Mouse (Mus musculus) kidney, postnatal 0 days (tissue): ENCODE data around the gene Surf6. TPM values are rescaled to one million over a fixed set of nuclear protein-coding genes. Genes with fewer than 3 reads are reported as not detected.

Source experiments
- ATAC-seq: fragments of 200-750 bp; cut with Nextera tagmentation; replicated peaks from 2 replicates; pipeline ENCODE4 v1.8.0; 2017; ENCODE audit warnings: low read depth, moderate number of reproducible peaks, moderate TSS enrichment, moderate library complexity; ENCODE audit not compliant: low FRiP score
- DNase-seq: peaks from one replicate; pipeline ENCODE4 v3.0.0-alpha.2; 2016; ENCODE audit warnings: low spot score
- H3K27ac ChIP-seq: fragments of 300-500 bp; sonication (generic); 2 replicates; pipeline ENCODE4 v1.5.1; 2014; ENCODE audit warnings: mild to moderate bottlenecking
- H3K27me3 ChIP-seq: fragments of 300-500 bp; sonication (generic); 2 replicates; pipeline ENCODE4 v1.6.1; 2014; ENCODE audit warnings: low read length, mixed read lengths; ENCODE audit not compliant: insufficient read depth
- H3K36me3 ChIP-seq: fragments of 300-500 bp; sonication (generic); 2 replicates; pipeline ENCODE4 v1.6.1; 2014; ENCODE audit warnings: low read length, mixed read lengths; ENCODE audit not compliant: insufficient read depth
- H3K4me1 ChIP-seq: fragments of 300-500 bp; sonication (generic); replicated peaks from 2 replicates; pipeline ENCODE4 v1.6.1; 2014; ENCODE audit warnings: antibody characterized with exemption, low read length, mixed read lengths; ENCODE audit not compliant: insufficient read depth
- H3K4me2 ChIP-seq: fragments of 300-500 bp; sonication (generic); 2 replicates; pipeline ENCODE4 v1.6.1; 2014; ENCODE audit warnings: mild to moderate bottlenecking, low read length, moderate library complexity, mixed read lengths
- H3K4me3 ChIP-seq: fragments of 300-500 bp; sonication (generic); replicated peaks from 2 replicates; pipeline ENCODE4 v1.5.1; 2014; ENCODE audit warnings: low read depth, low read length
- H3K9ac ChIP-seq: fragments of 300-500 bp; sonication (generic); 2 replicates; pipeline ENCODE4 v1.6.1; 2014; ENCODE audit warnings: low read depth, low read length
- H3K9me3 ChIP-seq: fragments of 300-500 bp; sonication (generic); replicated peaks from 2 replicates; pipeline ENCODE4 v1.6.1; 2016; ENCODE audit warnings: low read length, inconsistent platforms, mixed read lengths
- CTCF ChIP-seq: IDR thresholded peaks from 2 replicates; pipeline ENCODE4 v1.5.1; 2016; ENCODE audit warnings: antibody characterized with exemption, low read depth, mild to moderate bottlenecking, moderate library complexity
- WGBS: fragments of 180-500 bp; shearing (Covaris S2); extraction: QIAGEN DNeasy Blood & Tissue Kit; methylation state at CpG from one replicate; pipeline ENCODE4 v1.1.7; 2014; 5-methylcytosine and 5-hydroxymethylcytosine counted together
- polyA plus RNA-seq: library from polyadenylated mRNA; unstranded; fragments of >200 nt; fragmentation: Nextera tagmentation; extraction: Ambion mirVana; gene quantifications from 2 replicates; pipeline ENCODE4 v1.2.1, GENCODE M21; 2015

Surf6 gene
- 19.6 and 21.2 TPM in 2 replicates for polyA plus RNA-seq

DNA sequence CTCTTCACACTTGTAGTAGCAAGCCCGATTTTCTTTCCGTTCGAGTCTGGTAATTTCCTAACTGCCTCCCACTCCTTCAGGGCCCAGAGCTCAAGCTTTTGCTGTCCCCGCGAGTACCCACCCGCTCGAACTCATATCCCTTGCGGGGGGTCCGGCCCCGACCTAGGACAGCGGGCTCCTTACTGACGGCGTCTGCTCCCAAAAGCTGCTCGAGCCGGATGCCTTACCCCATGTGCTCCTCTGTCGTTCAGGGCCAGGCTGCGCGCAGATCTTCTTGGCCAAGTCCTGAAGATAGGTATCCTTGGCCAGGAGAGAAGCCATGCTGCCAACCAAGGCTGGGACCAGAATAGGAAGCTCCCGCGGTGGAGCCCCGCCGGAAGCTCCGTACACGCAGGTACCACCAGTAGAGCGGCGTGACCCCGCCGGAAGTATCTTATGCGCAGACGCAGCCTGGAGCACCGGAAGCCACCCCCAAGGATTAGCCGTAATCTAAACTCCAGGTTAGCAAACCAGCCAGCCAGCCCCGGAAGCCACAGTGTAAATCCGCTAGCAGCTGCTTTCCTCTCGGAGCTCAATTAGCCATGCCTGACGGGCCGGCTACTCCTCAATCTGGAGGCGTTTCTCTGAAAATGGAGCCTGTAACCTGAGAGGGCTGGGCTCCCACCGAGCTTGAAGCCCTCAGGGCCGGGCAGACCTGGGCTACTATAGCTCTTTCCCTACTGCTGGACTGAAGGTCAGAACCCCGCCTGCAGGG lies at the start of gene Surf6:
Gene Surf6 (minus strand): TSS at position 413 of the 754 bp plus-strand sequence.
- H3K27me3 ChIP-seq = no peaks in the 10 kb centered on the region
- peak within 1 kb of the TSS; percentile 67 for H3K4me3 ChIP-seq
- peaks cover 42% of the 10 kb centered on the region for H3K36me3 ChIP-seq
- H3K27ac ChIP-seq = peak within 1 kb of the TSS; percentile 84
- WGBS = under 1% methylated on average over 41 of the region's 41 CpGs
- peak within 1 kb of the TSS; percentile 71 for H3K9ac ChIP-seq
- peak; percentile 30; the same call in 1 of the 2 replicates for TF ChIP-seq CTCF
- DNase-seq = peak; percentile 99
- H3K9me3 ChIP-seq = no peaks in the 10 kb centered on the region
- ATAC-seq = peak; percentile 94
- H3K4me2 ChIP-seq = peak within 1 kb of the TSS; percentile 73
- peaks cover 9% of the 10 kb centered on the region; the same call in 1 of the 2 replicates for H3K4me1 ChIP-seq

DNA sequence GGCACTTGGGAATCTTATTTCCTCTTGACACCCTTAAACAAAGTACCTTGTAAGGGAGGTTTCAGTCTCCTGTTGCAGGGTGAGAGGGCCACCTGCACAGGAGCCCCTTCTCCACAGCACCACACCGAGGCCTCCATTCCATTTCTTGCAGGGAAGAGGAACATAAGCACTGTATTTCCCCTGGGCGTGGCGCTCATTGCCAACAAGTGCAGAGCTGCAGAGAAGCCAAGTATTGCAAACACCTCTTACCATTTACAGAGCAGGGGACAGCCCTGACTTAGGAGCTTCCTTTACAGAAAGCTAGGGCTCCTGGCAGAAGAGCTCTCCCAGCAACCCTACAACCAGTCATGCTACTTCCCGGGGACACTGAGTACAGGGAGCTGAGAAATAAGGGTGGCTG lies 49.5 kb upstream of the Surf6 start:
- H3K4me2 ChIP-seq = no peak overlapping the region
- H3K9ac ChIP-seq = no peak overlapping the region
- TF ChIP-seq CTCF = no peak
- WGBS = 87% methylated on average over 4 of the region's 4 CpGs
- H3K9me3 ChIP-seq = no peaks in the 10 kb centered on the region
- no peak overlapping the region for H3K27ac ChIP-seq
- ATAC-seq = no peak
- no peak overlapping the region for H3K4me3 ChIP-seq
- DNase-seq = no peak
- peaks cover 46% of the 10 kb centered on the region for H3K36me3 ChIP-seq
- H3K27me3 ChIP-seq = no peaks in the 10 kb centered on the region
- no peaks in the 10 kb centered on the region for H3K4me1 ChIP-seq

DNA sequence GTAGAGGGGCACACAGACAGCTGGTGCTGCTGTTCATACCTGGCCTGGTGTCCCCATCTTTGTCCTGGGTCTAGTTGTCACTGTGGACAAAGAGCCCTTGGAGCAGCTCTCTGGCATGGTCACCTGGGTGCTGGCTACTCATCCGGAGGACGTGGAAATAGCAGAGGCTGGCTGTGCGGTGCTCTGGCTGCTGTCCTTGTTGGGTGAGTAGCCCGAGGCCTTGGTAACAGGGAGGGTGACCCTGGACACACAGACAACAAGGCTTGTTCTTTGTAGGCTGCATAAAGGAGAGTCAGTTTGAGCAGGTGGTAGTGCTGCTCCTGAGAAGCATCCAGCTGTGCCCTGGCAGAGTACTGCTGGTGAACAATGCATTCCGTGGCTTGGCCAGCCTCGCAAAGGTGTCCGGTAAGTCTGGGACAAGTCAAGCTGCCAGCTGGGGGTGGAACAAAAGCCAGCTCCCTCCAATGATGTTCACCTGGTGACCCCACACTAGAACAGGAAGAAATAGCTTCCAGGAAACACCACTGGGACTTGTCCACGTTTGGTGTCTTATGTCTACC lies 48.7 kb upstream of the Surf6 start:
- no peak for TF ChIP-seq CTCF
- DNase-seq (no peak), ATAC-seq (no peak)
- no peaks in the 10 kb centered on the region for H3K9me3 ChIP-seq
- H3K4me3 ChIP-seq = no peak overlapping the region
- H3K9ac ChIP-seq = no peak overlapping the region
- no peaks in the 10 kb centered on the region for H3K4me1 ChIP-seq
- no peaks in the 10 kb centered on the region for H3K27me3 ChIP-seq
- no peak overlapping the region for H3K4me2 ChIP-seq
- WGBS = 83% methylated on average over 8 of the region's 8 CpGs
- H3K36me3 ChIP-seq = peaks cover 43% of the 10 kb centered on the region
- H3K27ac ChIP-seq = no peak overlapping the region

DNA sequence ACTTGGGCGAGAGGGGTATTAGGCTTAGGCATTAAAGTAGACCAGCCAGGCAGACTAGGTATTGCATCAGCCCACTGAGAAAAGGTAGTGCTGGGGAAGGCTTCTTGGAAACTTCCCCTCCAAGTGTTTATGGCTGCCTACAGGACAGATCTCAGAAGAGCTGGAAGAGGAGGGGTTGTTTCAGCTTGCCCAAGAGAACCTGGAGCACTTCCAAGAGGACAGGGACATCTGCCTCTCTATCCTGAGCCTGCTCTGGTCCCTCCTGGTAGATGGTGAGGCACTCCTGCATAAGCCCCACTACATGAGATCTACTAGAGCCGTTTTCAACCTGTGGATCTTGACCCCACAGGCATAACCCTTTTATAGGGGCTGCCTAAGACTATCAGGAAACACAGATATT lies 47.7 kb upstream of the Surf6 start:
- H3K4me1 ChIP-seq = no peaks in the 10 kb centered on the region
- H3K27me3 ChIP-seq = no peaks in the 10 kb centered on the region
- no peak overlapping the region for H3K4me2 ChIP-seq
- H3K36me3 ChIP-seq = peaks cover 34% of the 10 kb centered on the region
- H3K9ac ChIP-seq = no peak overlapping the region
- DNase-seq = no peak
- H3K27ac ChIP-seq = no peak overlapping the region
- no peaks in the 10 kb centered on the region for H3K9me3 ChIP-seq
- no peak overlapping the region for H3K4me3 ChIP-seq
- no peak for ATAC-seq
- TF ChIP-seq CTCF = no peak
- WGBS = 80% methylated on average over 2 of the region's 2 CpGs

DNA sequence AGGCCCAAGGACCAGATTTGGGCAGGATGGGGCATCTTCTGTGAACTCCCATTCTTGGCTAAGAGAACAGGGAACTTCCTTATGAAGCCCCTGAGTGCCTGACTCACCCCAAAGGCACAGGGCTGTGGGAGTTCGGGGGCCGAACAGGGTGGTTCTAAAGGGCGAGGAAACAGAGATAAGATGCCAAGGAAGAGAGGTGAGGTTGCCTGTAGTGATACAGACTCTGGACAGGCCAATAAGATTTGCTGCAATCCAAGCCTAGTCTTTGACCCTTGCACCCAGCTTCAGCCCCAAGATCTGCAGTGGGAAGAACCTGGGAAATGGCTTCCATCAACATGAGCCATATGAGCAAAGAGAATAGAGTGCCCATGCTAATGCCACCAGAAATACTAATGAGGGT lies 40.6 kb upstream of the Surf6 start:
- H3K36me3 ChIP-seq = no peaks in the 10 kb centered on the region
- H3K4me1 ChIP-seq = no peaks in the 10 kb centered on the region
- H3K4me2 ChIP-seq = no peak overlapping the region
- TF ChIP-seq CTCF = no peak
- 75% methylated on average over 3 of the region's 3 CpGs for WGBS
- no peak for DNase-seq
- no peaks in the 10 kb centered on the region for H3K9me3 ChIP-seq
- H3K27me3 ChIP-seq = no peaks in the 10 kb centered on the region
- no peak overlapping the region for H3K9ac ChIP-seq
- no peak for ATAC-seq
- H3K27ac ChIP-seq = no peak overlapping the region
- H3K4me3 ChIP-seq = no peak overlapping the region

DNA sequence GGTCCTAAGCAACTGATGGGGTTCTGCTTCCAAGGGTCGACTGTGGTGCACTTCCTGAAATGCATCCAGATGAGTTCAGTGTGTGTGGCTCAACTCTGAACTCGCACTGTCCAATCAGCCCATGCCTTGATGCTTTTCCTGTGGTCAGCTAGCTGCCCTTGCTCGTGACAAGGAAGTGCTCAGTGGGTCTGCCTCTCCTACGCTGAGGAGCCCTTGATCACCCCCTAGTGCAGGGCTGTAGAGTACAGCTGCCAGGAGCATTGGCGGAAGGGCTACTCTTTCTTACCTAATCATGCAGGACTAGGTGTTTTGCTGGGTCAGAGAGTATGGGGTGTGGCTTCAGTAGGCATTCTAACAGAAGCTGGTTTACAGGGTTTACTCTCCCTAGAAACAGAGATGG lies 38.9 kb upstream of the Surf6 start:
- no peak for DNase-seq
- 36% methylated on average over 5 of the region's 5 CpGs for WGBS

More for the DNA sequence above, 38.9 kb upstream of the Surf6 start:
- Histone ChIP-seq H3K4me1 (no peaks in the 10 kb centered on the region), H3K9me3 (no peaks in the 10 kb centered on the region), H3K4me3 (no peak overlapping the region), H3K27ac (no peak overlapping the region), H3K36me3 (no peaks in the 10 kb centered on the region), H3K9ac (no peak overlapping the region), H3K27me3 (no peaks in the 10 kb centered on the region), H3K4me2 (no peak overlapping the region)
- TF ChIP-seq CTCF = peak; percentile 43; the same call in 1 of the 2 replicates
- ATAC-seq = peak; percentile 77
